Mouse (Mus musculus): ENCODE measurements at regions not wholly inside any gene's neighbourhood (a gene's known extent, or its start where the extent isn't known, plus 50 kb on each side); places are given as distances from the start of the nearest gene placed in this dataset.

DNA sequence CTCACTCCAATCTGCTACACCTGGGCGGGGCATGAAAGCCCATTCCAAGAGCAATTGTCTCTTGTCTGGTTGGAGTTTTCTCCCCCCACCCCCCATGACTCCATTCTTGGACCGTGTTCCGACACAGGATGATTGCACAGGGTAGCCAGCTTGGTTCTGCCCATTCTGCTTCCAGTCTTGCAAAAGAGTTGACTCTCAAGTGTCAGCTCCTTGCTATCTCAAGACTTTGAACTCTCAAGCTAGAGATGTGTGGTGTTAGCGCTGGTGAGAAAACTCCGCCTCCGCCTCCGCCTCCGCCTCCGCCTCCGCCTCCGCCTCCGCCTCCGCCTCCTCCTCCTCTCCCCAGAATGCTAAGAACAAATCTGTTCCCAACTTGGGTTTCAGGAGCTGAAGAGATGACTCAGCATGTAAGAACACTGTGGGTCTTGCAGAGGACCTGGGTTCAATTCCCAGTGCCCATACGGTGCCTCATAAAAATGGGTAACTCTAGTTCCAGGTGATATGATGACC, 135.1 kb downstream of the Bcat1 start:
- intact Hi-C loops (cut with DNase I) = no loop called here

DNA sequence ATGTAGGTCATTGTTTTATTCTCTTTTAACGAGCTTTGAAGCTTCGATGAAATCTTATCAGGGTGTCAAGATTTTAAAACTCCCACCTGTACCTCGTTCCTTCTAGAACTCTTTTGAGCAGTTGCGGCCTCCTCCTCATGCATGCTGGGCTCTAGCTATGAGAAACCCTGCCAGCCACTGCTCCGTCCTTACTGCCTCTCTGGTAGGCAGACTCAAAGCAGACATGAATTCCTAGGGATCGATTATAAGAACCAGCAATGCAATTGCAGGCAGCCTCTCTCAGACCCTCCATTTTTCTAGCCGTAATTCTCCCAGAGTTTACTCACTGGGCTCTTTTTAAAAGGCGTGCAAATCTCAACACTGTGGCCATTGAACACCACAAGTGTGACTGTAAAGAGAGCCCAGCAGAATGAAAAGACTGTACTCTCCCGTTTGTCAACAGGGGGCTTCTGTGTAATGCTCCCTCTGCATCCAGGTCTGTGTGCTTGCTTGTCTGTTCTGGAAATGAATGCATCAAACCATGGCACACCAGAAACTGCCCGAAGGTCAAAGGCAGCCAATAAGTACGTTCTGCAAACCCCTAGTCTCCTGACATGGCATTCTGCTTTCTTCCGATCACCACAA, 137.3 kb downstream of the Bcat1 start:
- Histone ChIP-seq H3K4me3 (no peak overlapping the region), H3K27ac (no peak overlapping the region)
- DNase-seq = no peak
- no peak for TF ChIP-seq CTCF (IDR thresholded peaks at IDR 0.05)
- intact Hi-C loops (cut with DNase I) = no loop called here

More for the DNA sequence above, 135.1 kb downstream of the Bcat1 start:
- no peak for DNase-seq
- TF ChIP-seq CTCF (IDR thresholded peaks at IDR 0.05) = no peak
- H3K27ac ChIP-seq = no peak overlapping the region
- H3K4me3 ChIP-seq = no peak overlapping the region

DNA sequence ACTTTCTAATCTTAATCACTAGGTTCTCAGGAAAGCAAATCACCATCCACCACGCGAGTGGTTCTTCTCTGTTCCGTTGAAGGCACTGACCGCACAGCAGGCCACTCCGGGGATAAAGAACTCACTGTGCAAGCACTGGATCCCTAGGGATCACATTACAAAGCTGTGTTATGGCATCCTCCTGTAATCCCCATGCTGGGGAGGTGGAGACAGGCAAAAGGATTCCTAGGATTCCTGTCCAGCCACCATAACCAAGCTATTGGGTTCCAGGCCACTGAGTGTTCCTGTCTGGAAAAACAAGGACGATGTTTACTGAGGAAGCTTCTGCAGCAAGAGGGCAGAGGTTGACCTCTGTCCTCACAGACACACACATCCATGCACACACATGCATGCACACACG, 138.8 kb downstream of the Bcat1 start:
- TF ChIP-seq CTCF (IDR thresholded peaks at IDR 0.05) = no peak
- intact Hi-C loops (cut with DNase I) = no loop called here
- H3K27ac ChIP-seq = no peak overlapping the region
- H3K4me3 ChIP-seq = no peak overlapping the region
- no peak for DNase-seq

DNA sequence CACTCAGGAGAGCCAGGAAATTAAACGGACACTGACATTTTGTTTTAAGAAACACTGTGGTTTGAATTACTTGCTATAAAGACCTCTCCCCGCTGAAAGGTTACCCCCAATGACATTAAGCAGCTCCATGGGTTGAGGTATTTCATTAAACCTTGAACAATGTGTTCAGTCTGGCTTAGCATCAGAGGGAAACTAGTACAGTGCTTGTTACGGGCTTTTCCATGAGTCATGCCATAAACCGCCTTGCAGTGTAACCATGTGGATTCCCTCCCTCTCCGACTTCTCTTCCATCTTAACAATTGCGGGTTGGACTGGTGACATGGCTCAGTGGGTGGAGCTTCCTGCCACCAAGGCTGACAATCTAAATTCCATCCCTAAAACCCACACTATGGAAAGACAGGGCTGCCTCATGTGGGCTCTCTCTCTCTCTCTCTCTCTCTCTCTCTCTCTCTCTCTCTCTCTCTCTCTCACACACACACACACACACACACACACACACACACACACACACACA, 142.2 kb downstream of the Bcat1 start:
- DNase-seq = no peak
- TF ChIP-seq CTCF (IDR thresholded peaks at IDR 0.05) = no peak
- H3K4me3 ChIP-seq = no peak overlapping the region
- intact Hi-C loops (cut with DNase I) = no loop called here
- no peak overlapping the region for H3K27ac ChIP-seq

DNA sequence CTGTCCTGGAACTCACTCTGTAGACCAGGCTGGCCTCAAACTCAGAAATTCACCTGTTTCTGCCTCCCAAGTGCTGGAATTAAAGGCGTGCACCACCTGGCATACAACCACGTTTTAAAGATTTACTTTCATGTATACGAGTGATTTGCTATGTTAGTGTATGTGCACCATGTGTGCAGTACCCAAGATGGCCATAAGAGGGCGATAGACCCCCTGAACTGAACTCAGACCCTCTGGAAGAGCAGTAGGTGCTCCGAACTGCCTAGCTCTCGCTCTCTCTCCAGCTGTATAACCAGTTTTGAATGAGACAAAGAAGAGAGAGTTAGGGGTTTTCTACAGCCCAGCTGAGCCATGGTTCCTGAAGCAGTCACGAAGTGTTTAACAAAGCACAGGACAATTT, 143.6 kb downstream of the Bcat1 start:
- Histone ChIP-seq H3K27ac (no peak overlapping the region), H3K4me3 (no peak overlapping the region)
- peak; percentile 20; the same call in 1 of the 2 replicates for TF ChIP-seq CTCF (IDR thresholded peaks at IDR 0.05)
- no peak for DNase-seq
- intact Hi-C loops (cut with DNase I) = no loop called here

DNA sequence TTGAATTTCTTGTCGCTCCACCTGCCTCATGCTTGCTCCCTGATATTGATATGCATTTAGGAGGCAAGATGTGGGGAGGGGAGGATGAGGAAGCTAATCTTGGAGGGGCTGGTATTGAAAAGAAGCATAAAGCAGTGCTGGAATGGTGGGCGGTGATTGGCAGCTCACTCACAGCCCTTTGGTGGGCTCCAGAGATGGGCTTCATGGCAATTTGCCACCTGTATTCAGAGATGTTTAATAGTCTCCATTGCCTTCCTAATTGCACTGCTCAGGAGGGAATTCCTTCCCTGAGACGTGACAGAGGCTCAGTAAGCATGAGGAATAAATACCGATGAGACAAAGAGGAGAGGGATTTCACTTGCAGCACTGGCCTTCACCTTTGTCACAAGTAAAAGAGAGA, 146.0 kb downstream of the Bcat1 start:
- intact Hi-C loops (cut with DNase I) = no loop called here
- H3K4me3 ChIP-seq = no peak overlapping the region
- H3K27ac ChIP-seq = no peak overlapping the region
- no peak for DNase-seq
- TF ChIP-seq CTCF (IDR thresholded peaks at IDR 0.05) = no peak

DNA sequence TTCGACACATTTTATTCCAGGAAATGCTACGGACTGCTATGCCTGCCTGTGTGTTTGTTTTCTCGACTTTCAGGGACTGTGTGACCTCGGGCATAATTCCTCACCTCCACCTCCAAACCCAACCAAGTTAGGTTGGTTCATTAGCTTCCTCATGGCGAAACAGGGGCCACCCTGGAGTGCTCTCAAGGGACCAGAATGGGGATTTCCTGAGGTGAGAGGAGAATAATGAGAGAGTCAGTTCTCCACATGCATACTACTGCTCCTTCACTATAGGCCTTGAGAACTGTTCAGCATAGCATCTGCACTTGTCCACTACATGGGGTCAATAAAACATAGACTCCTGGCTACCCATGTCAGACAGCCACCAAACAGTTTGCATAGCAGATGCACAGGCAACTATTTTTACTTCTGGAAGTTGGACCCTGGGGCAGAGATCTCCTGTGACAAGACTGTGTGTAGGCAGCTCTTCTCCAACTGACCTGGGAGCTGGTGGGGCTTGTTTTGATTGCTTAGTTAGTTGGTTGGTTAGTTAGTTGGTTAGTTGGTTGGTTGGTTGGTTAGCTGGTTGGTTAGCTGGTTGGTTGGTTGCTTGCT, 146.6 kb downstream of the Bcat1 start:
- Histone ChIP-seq H3K4me3 (no peak overlapping the region), H3K27ac (no peak overlapping the region)
- intact Hi-C loops (cut with DNase I) = no loop called here
- DNase-seq = no peak
- TF ChIP-seq CTCF (IDR thresholded peaks at IDR 0.05) = no peak

DNA sequence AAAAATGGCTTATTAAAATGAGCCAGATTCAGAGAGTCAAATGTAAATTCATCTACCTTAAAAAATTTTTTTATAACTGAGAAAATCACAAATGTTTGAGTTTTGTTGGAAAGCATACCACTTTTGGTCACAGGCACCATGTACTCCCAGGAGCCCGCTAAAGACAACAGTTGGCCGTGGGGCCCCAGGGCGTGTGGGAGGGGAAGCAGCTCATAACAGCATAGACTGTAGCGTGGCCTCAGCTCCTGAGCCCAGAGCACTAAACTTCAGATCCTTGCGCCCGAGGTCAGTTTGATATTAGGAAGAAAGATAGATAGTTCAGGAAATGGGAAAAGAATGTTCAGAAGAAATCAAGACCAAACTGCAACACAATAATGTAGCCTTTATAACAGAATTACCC, 145.8 kb upstream of the Sox5 start:
- intact Hi-C loops (cut with DNase I) = no loop called here
- no peak for DNase-seq
- no peak overlapping the region for H3K27ac ChIP-seq

DNA sequence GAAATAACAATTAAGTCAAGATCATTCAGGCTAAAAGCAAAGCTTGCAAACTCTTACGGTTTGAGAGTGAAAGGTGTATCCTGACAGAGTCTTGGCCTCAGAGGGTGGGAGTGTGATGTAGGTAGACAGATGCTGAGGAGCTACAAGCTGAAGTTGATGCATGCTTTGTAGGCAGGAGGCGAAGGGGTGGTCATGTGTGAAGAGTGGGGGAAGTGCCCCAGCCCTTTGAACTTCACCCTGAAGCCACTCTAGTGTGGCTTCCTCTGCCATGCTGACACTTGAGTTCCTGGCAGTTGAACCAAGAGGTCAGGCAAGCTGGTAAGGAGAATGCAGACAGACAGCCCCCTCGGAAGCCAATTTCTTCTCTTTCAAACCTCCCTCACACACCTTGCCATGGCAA, 141.0 kb upstream of the Sox5 start:
- Histone ChIP-seq H3K4me3 (no peak overlapping the region), H3K27ac (no peak overlapping the region)
- TF ChIP-seq CTCF (IDR thresholded peaks at IDR 0.05) = no peak
- intact Hi-C loops (cut with DNase I) = no loop called here
- no peak for DNase-seq

More for the DNA sequence above, 145.8 kb upstream of the Sox5 start:
- TF ChIP-seq CTCF (IDR thresholded peaks at IDR 0.05) = no peak
- no peak overlapping the region for H3K4me3 ChIP-seq

DNA sequence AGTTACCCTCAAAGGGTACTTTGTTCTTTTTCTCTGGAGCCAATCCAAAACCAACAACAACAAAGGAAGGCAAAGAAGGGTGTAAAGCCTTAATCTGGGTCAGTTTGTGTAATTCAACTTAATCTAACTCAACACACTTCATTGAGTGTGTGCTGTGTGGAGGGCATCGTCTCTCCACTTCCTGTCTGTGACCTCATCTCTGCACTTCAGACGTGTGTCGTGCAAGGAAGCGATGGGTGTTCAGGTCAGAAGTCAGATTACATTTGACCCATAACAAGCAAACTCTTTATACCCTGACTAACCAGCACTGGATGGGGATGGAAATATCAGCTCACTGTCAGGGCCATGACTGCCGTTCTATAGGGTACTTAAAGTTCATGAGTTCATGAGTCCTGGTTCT, 138.0 kb upstream of the Sox5 start:
- intact Hi-C loops (cut with DNase I) = no loop called here
- no peak for TF ChIP-seq CTCF (IDR thresholded peaks at IDR 0.05)
- H3K27ac ChIP-seq = no peak overlapping the region

DNA sequence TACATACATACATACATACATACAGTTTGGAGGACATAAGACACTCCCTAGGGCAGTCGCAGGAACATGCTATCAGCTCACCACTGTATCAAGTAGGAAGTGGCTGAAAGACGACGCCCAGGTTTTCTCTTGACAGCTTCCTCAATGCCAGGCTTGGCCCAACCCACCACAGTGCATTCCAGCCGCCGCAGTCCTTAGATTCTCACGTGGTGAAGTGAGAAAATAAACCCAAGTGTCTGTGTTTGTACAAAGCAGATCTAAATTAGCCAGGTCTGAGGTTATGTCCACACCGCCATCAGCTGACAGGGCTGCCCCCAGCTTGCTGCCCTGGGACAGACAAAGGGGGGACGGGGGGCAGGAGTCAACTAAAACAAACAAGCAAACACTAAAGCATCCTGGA, 135.4 kb upstream of the Sox5 start:
- no peak overlapping the region for H3K4me3 ChIP-seq
- H3K27ac ChIP-seq = no peak overlapping the region
- DNase-seq = no peak
- TF ChIP-seq CTCF (IDR thresholded peaks at IDR 0.05) = no peak
- intact Hi-C loops (cut with DNase I) = no loop called here

More for the DNA sequence above, 138.0 kb upstream of the Sox5 start:
- H3K4me3 ChIP-seq = no peak overlapping the region
- DNase-seq = no peak

DNA sequence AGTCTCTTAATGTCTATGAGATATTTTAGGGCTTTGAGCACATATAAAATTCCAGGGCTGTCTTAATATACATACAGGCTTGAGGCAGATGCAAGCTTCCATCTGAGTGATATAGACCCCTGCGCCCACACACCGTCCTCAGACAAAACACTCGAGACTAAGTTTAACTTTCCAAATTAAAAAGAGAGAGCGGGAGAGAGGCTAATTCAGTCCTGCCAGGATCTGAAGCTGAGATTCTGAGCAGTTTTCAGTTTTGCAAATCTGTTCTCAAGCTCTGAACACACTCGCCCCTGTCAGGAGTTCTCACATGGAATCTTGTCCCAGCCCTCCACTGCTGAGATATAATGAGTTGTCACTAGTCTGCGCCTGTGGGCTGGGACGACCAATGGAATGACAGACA, 130.0 kb upstream of the Sox5 start:
- TF ChIP-seq CTCF (IDR thresholded peaks at IDR 0.05) = no peak
- intact Hi-C loops (cut with DNase I) = no loop called here
- DNase-seq = no peak
- no peak overlapping the region for H3K27ac ChIP-seq
- H3K4me3 ChIP-seq = no peak overlapping the region

DNA sequence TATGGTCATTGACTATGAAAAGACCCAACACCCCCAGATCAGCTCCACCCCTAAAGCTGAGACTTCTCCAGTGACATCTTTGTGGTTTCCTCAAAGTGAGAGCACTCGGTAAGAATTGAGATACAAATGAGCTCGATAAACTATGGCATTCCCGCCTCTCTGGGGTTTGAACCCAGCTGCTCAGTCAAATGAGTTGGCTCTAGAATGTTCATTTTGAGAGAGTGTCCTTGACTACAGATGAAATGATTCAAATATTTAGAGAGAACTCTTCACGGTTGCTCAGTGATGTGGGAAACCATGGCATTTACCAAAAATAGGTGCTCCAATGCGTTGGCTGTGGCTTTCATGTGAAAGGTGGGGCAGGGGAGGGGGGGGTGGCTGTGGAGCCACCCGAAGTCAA, 128.6 kb upstream of the Sox5 start:
- DNase-seq = no peak
- no peak overlapping the region for H3K4me3 ChIP-seq
- TF ChIP-seq CTCF (IDR thresholded peaks at IDR 0.05) = no peak
- H3K27ac ChIP-seq = no peak overlapping the region
- intact Hi-C loops (cut with DNase I) = no loop called here

DNA sequence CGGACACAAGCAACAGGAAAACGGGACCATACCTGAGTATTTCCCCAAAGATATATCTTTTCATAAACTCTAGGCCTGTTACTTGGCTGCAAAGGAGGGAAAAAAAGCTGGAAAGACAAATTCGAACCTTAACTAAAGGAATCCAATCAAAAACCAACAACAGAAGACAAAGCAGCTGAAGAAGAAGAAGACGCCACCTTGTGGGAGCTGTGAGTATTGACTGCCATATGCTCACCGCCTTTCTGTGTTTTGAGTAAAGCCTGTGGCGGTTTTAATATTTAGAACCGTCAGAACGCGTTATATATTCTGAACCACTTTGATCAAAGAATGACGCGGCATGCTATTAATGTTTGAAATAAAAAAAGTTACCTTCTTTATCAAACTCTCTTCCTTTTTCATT, 126.9 kb upstream of the Sox5 start:
- intact Hi-C loops (cut with DNase I) = no loop called here
- Histone ChIP-seq H3K4me3 (no peak overlapping the region), H3K27ac (no peak overlapping the region)
- peak; percentile 16; the same call in 1 of the 2 replicates for TF ChIP-seq CTCF (IDR thresholded peaks at IDR 0.05)
- no peak for DNase-seq

Measured in gastrocnemius, adult 2 months (tissue).